Comparison of ENCODE assay signal across 8 mouse cellular contexts in the genomic region with DNA sequence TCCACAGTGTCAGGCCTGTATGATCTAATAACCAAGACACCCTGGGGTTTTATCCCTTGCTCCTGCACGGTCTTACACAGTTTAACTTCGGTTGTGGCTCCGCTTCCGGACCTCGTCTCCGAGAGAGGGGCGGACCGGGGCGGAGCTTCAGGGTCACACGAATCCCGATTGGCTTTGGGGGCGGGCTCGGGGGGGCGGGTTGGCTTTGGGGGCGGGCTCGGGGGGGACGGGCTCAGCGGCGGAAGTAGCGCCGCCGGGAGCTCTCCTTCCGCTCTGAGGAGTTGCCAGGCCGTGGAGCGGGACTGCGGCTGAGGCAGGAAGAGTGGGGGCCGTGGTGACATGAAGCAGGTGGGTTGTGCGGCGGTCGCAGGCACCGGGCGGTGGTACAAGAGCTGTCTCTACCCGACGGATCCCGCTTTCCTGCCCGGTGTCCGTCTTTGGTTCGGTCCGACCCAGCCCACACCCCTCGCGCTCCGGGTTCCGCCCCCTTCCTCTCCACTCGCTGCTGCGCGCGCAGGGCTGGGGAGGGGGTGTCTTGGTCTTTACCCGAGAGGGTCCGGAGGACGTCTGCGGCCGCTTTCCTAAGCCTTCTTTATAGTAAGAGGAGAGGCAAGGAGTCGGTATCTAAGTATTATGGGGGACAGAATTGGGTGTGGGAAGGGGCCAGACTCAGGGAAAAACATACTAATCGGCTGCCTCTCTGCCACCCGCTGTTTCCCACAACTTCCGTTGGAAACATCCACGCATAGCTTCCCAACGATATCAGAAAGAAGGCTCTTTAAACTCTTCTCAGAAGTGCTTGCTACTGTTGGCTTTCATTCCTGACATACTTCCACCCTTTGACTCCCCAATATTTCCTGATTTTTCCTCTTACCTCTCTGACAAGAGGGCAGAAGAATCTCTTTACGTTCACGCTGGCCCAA. TPM values are rescaled to one million over a fixed set of nuclear protein-coding genes. Genes with fewer than 3 reads are reported as not detected.
DNase-seq lines count a peak whose midpoint lies in the region; TF ChIP-seq lines count a peak whose summit lies in the region.

A gene (plus strand): TSS at position 208 of the 923 bp plus-strand sequence.

- H3K9me3 ChIP-seq in midbrain, embryonic 10.5 days (replicated peaks), result no peaks in the 10 kb centered on the region

- H3K4me3 ChIP-seq in cortical plate, adult 2 months (ENCODE audit: insufficient read depth, low read length), result peak within 1 kb of the TSS; percentile 78
- H3K4me3 ChIP-seq in midbrain, embryonic 10.5 days, result peak within 1 kb of the TSS; percentile 87

- peaks cover 5% of the 10 kb centered on the region; the same call in 1 of the 2 replicates for H3K4me1 ChIP-seq in cortical plate, adult 2 months (ENCODE audit: control insufficient read depth, insufficient read depth, low read length)
- H3K4me1 ChIP-seq in midbrain, embryonic 10.5 days, result peaks cover 71% of the 10 kb centered on the region

- under 1% methylated on average over 59 of the region's 60 CpGs for WGBS in midbrain, embryonic 10.5 days

- peak within 1 kb of the TSS; percentile 93 for H3K27ac ChIP-seq in cortical plate, adult 2 months (ENCODE audit: insufficient read depth, low read length)
- peak within 1 kb of the TSS; percentile 92 for H3K27ac ChIP-seq in midbrain, embryonic 10.5 days (replicated peaks)

- intact Hi-C loops in gastrocnemius, postnatal 14 days (cut with DNase I; ENCODE audit: low total_unique reads), result no loop called here
- intact Hi-C loops in left cerebral cortex, postnatal 36 days (cut with DNase I), result no loop called here

- peak; percentile 69 for TF ChIP-seq POLR2A in cortical plate, adult 2 months (IDR thresholded peaks at IDR 0.05; ENCODE audit: extremely low read depth, insufficient read depth, low read length)

- H3K36me3 ChIP-seq in midbrain, embryonic 10.5 days, result no peaks in the 10 kb centered on the region

- peak; percentile 79 to 83 for DNase-seq in adrenal gland, adult 18-20 months (ENCODE audit: low spot score in 2 of 2)
- DNase-seq in gastrocnemius, postnatal 14 days, result peak; percentile 94
- peak; percentile 97 for DNase-seq in induced T-regulatory cell, adult 2 months (ENCODE audit: low read depth)
- DNase-seq in left cerebral cortex, postnatal 36 days (ENCODE audit: low spot score in 2 of 2), result peak; percentile 80 to 84
- DNase-seq in midbrain, embryonic 10.5 days (ENCODE audit: low spot score), result peak; percentile 92
- DNase-seq in right cerebral cortex, postnatal 36 days (ENCODE audit: low spot score in 2 of 2), result peak; percentile 80 to 81
- peak; percentile 82 to 90 for DNase-seq in urinary bladder, postnatal 4 days (ENCODE audit: low spot score in 2 of 2)

- TF ChIP-seq CTCF in cortical plate, adult 2 months (IDR thresholded peaks at IDR 0.05; ENCODE audit: extremely low read depth, insufficient read depth, low read length), result no peak

- H3K27me3 ChIP-seq in midbrain, embryonic 10.5 days (ENCODE audit: low read depth, poor library complexity, severe bottlenecking), result peaks cover 38% of the 10 kb centered on the region

RNA-seq across cellular contexts. Expression of the gene that starts here (rescaled TPM):
- total RNA-seq in adrenal gland, adult 18-20 months (2021), result 10 to 100 TPM; 23.4 to 24.4 TPM
- 63.2 and 70.8 TPM in 2 replicates for polyA plus RNA-seq in cortical plate, adult 2 months (2012; rRNA removed)
- total RNA-seq in gastrocnemius, postnatal 14 days (2021), result 1 to 10 TPM; 7.3 to 9.4 TPM
- 10 to 100 TPM; 35.9 to 39.3 TPM for total RNA-seq in left cerebral cortex, postnatal 36 days (2021)
- 54.5 and 55.6 TPM in 2 replicates for polyA plus RNA-seq in midbrain, embryonic 10.5 days (2016; fragmentation: Nextera tagmentation; extraction: Ambion mirVana)

Comparison
In these comparisons a context has a peak if more than half of its experiments do, and no peak if none do; other contexts are left out.
1. Peak in every context shown above with its lines: DNase-seq, H3K4me3 ChIP-seq and H3K27ac ChIP-seq.